Mouse (Mus musculus) spleen, postnatal 14 days (tissue): Measurements from ENCODE around the gene Agtpbp1.

Source experiments
- DNase-seq, 2 experiments: peaks; one replicate each; pipeline ENCODE4 v3.0.0; 2021 to 2022; ENCODE audit warnings: low spot score in 2 of 2

Agtpbp1 gene

DNA sequence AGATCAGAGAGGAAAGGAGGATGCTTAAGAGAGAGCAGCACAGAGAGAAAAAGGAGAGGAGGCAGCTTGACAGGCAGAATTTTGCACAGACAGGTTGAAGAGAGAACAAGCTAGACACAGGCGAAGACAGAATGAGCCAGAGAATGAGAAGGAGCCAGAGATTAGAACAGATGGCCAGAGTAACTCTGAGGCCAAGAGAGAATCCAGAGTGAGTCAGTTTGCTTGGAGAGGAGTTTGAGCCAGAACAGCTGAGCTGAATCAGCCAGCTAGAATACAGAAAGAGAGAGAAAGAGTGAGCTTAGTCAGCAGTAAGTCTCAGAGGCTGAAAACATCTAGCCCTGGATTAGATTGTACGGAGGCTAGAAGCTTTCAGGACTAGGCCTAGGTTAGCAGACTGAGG is 12.5 kb downstream of the Agtpbp1 start:
- DNase-seq, result no peak

DNA sequence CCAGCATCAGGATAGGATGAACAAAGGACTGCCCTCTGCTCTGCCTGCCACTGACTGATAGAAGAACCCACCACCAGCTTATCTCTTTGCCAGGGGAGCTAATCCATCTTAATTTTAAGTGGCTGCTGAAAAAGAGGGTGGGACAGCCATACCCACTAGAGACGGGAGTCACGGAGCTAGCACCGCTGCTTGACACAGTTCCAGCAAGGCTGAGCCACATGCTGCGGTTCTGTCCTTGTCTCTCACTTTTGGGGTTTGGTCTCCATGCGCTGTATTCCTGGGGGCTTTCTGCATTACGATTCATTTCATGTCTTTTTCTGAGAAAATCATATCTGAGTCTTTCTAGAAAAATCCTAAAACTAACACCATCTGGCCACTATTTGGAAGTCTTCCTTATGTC is 13.9 kb downstream of the Agtpbp1 start:
- DNase-seq, result no peak

DNA sequence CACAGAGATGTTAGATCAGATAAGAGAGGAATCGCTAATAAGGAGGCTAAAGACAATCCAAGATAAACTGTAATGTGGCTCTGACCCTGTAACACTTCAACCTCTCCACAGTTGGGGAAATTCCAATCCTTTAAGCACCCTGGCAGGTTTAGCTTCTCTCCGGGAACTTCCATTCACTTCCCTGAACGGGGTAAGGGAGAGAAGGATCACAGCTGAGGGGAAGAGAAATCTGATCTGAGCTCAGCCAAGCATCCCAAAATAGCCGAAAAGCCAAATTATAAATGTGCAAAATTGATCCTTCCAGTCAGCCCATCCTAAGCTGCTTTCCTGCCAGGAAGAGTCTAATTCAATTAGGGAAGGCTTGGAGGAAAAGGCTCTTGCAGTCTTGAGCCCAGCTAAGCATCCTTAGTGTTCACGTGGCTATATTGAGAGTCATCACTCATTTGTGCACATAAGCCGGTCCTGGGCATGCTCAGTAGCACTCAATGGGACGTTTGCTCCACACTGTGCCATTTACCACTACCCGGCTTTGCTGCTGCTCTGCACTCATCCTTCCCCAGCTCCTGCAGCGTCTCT is 19.0 kb downstream of the Agtpbp1 start:
- no peak for DNase-seq

DNA sequence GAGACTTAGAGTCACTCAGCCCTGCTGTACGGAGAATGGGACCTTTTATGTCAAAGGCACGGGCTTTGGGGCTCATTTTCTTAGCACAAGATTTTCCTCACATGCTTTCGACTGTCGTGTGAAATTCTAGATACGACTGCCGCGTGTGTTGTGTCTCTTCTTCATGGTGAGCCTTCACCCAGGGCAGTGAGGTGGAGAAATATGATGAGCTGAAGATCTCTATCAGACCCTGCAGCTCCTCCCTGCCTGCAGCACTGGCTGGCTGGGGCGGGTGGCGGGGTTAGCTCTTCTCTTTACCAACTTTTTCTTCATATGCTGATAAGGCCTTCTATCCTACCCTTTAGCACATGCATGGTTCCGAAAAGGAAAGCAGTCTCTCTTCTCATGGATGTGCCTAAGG is 20.1 kb downstream of the Agtpbp1 start:
- DNase-seq, result no peak

DNA sequence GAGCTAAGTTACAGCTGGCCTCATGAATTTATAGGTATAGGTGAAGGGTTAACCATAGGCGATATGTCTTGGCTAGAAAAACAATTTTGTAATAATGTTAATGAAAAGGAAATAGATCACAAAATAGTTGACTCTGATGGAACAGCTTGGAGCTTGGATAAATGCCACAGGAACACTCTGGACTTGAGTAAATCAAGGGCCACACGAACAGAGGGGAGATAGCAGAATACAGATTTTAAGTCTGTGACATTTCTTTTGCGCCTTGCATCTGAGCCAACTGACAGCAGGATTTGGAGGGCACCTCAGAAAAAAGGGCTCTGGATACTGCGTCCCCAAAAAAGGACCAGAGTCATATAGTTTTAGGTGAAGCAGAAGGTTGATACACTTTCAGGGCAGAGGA is 20.5 kb downstream of the Agtpbp1 start:
- no peak for DNase-seq

DNA sequence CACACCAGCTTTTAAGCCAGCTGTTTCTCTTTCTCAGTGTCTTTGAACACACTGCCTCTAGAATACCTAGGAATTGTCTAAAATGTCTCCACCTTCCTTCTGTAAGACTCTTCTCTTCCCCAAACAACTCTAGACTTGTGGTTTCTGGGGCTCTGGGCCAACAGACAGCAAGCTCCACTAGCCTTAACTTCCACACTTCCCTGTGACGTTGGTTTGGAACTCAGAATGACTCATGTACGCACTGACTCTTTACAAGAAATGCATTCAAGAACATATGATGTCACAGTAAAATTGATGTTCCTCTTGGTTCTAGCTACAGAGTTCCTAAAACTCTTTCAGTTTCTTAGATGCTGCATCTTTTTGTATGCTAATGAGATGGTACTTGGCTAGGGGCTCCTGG is 22.6 kb downstream of the Agtpbp1 start:
- no peak for DNase-seq

DNA sequence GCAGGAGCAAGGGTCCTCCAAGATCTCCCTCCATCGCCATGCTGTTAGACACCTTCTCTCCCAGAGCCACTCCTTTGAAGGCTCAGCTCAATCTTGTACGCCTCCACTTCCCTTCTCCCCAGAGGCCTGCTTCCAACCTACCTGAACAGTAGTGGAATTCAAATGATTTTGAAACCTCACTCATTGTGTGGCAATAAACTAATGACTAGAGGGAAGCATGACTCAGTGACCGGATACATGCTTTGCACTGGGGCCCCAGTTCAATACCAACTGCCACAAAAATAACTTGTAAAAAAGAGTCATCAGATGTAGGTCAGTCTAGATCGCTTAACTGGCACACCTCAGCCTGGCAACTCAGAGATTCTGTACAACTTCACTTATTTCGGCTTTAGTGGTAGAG is 26.3 kb downstream of the Agtpbp1 start:
- no peak for DNase-seq

DNA sequence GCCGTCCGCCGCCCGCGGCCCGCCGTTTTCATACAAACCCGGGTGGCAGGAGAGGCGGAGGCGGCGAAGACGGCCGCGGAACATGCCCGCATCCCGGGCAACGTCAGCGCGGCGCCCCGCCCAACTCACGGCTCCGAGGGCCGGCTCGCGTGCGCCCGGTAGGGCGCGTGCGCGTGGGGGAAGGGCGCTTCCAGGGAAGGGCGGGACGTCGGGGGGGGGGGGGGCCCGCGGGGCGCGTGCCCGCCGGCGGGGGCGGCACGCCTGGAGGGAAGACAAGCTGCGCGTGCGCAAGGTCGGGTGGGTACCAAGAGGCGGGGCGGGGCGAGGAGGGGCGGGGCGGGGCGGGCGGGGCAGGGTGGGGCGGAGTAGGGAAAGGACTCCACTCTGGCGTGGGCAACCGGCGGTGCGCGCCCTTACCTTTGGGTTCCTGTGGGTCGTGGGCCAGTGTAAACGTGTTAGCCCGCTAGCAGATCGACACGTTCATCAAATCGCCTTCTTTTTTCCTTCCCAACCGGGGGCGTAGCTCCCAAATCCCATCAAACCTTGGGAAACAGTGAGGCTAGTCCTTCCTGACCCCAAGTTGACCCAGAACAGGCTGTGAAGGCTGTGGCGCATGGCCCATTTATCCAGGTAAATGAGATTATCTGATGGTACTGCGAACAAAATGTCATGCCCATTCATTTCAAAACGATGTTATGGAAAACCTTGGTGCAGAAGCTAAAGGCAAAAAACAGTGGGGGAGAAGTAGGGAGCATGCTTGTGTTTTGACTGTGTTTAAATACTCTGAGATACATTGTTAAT is 27.6 kb downstream of the Agtpbp1 start:
- peak; percentile 72 to 77 for DNase-seq

DNA sequence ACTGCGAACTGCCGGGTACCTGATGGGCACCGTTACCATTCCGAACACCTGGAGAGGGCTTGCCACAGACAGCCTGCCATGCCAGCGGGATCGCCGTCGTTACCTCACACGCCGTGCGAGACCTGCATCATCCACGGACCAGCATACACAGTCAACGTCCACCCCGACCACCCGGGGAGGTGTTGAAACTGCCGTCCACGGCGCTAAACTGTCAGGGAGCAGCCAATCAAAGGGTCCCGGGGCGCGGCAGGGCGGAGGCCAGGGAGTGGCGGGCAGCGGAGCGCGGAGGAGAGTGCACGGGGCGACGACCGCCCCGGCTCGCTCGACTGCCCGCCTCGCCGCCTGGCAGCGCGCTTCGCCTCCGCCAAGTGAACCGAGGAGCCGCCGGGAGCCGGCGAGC is 28.4 kb downstream of the Agtpbp1 start:
- peak; percentile 56 to 63 for DNase-seq

DNA sequence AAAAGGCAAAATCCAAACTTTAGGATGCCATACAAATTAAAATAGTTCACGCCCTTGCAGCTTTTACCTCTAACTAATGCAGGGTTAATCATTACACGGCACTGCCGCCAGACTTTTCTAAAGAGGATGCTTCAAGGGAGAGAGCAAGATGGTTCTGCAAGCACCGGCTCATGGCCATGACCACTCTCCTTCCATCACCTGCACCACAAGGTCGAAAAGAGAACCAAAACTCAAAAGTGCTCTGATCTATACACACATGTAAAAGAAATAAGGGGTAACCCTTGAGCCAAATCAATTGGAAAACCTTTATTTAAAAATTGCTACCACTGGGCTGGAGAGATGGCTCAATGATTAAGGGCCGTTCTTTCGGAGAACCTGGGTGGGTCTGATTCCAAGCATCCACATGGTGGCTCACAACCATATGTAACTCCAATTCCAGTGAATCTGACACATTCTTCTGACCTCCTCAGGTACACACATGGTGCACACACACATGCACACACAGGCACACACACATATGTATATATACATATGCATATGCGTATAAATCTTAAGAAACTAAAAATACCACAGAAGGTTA is 29.3 kb downstream of the Agtpbp1 start:
- no peak for DNase-seq

DNA sequence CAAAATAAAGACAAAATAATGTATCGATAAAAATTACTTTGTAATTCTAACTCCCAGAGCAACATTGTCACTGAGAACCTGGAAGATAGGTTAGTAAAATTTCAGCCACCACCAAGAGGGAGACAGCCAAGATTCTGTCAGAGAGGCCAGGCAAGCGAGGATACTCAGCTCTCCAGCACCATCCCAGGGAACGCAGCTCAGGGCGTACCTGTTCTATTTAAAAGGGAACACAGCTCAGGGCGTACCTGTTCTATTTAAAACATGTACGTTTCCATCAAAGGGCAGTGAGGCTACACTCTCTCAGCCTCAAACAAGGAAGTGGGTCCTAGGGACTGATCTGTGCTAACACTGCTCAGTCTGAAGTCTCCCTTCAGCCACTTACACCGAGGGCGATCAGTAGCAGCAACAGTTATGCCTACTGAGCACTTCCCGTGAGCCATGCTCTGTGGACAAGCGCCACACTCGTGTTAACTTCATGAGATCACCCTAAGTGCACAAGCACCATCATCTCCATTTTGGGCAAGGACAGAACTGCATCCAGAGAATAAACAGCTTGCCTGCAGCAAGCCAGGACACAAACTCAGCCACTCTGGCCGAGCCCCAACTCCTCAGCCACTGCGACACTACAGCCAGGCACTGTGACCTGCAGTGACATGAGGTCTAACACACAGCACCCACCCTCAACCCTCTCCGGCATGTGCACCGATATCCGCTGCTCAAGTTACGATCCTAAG is 30.1 kb downstream of the Agtpbp1 start:
- DNase-seq, result no peak

DNA sequence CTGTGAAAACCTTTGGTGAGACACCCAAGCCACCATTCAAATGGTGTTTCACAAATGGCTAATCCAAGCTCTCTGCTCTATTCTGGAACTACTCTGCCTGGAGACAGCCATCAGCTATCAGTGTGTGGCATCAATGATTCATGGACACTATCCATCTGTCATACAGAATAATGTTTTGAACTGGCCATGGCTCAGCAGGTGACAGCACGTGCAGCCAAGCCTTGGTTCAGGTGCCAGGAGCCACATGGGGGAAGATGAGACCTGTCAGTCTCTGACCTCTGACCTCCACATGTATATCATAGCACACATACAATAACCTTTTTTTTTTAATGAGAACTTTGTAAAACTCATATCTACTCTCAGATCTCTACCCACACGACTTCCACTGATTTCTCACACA is 32.3 kb downstream of the Agtpbp1 start:
- no peak for DNase-seq

DNA sequence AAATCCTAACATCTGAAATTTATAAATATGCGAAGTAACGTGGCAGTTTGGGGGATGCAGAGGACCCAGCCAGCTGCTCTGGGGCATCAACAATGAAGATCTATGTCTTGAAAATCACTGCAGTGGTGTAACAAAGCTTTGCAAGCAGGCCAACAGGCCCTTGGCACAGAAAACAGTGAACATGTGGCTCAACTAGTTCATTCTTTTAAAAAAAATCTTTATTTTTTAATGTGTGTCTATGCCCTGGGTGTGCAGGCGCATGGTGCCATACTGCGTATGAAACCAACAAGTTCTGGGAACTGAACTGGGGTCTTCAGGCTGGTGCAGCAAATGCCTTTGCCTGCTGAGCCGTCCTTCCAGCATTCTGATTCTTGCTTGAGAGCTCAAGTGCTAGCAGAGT is 32.7 kb downstream of the Agtpbp1 start:
- DNase-seq, result no peak

DNA sequence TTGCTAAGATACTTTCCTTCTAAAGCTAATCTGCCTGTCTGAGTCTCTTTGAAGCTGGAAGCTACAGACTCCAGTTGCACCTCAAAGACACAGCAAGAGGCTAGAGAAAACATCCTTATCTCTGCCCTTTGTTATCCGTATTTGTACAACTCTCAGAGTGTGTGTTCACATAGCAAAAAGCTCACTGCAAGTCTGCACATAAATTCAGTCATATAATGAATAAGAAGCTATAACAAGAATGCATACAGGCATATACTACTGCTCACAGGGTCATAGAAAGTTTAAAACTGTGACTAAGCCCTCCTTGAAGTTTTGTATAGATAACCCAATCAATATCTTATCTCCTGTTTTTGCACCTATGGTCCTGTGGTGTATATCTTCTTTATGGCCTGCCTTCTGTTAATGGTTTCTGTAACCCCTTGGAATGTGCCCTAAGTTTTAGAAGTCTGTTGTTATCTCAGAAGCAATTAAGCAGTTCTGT is 35.7 kb downstream of the Agtpbp1 start:
- no peak for DNase-seq

DNA sequence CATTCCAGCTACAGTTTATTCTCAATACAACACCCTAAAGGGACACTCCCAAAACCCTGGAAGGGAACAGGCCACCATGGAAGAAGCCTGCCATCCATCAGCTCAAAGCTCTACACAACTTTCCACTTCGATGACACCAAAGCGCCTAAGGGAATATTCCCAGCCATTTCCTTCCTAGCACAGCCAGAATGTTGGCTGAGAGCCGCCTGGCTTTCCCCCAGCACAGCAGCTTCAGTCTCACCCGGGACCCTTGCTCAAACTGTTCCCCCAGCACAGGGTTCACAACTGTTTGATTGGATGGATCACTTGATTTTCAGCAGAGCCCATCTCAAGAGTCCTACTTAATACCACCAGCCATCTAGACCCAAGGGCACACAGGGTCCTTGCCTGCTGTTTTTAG is 37.3 kb downstream of the Agtpbp1 start:
- no peak for DNase-seq

DNA sequence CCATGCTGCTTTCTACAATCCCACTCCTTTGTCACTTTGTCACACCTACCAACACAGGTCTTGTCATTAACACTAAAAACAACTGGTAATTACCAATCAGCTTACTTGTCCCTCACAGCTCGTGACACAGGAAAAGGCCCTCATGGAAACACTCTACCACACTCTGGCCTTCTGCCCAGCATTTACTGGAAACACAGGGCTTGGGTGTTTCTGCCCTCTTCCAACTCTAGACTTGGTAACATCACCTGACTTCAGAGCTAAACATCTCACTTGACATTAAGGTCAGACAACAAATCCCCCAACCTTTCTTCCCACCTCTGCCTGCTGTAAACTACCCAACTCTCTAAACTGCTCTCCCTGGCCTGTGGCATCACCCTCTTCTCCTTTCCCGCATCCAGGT is 37.9 kb downstream of the Agtpbp1 start:
- DNase-seq, result no peak

DNA sequence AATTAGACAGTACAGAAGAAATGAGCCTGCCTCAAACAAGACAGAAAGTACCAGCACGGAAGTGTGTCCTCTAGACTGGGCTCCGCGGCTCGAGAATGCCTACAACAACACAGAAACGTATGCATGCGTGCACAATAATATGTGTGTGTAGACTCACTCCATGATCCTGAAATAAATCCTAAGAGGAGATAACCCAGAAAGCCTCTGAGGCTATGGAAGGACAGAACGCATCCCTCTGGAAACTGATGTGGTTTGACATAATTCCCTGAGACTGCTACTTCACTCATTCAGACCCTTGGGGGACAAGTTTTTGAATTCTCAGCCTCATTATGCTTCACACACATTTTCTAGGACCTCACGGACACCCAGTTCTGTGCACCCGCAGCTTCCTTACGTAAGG is 42.6 kb downstream of the Agtpbp1 start:
- DNase-seq, result no peak

DNA sequence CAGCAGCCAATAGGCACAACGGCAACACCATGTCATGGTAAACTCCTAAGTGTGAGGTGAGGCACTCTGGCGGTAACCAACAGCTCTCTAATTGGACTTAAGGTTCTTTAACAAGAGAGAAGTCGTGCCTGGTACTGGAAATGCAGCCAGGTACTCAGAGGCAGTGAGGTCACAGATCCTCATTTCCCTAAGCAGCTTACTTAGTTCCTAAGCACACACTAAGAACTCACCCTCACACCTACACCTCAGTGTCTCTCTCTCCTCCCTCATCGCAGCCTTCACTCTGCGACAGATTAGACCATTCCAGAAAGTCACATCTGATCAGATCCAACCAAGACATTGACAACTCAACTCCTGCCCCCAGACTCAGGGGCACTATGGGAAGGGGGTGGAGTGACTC is 45.0 kb downstream of the Agtpbp1 start:
- DNase-seq, result no peak

DNA sequence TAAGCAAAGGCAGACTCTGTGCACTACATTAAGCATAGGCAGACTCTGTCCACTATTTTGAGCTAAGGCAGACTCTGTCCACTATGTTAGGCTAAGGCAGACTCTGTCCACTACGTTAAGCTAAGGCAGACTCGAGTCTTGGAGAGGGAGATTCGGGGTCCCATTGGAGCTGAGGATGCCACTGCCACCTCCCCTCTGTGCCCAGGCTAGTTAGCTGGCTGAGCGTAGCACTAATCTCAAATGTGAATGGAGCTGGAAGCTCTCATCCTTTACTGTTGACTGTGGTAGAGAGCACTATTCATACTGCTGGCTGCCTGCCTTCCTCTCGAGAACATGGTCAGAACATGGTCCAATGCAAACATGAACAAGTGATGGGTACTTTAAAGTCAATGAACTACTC is 46.4 kb downstream of the Agtpbp1 start:
- DNase-seq, result no peak

DNA sequence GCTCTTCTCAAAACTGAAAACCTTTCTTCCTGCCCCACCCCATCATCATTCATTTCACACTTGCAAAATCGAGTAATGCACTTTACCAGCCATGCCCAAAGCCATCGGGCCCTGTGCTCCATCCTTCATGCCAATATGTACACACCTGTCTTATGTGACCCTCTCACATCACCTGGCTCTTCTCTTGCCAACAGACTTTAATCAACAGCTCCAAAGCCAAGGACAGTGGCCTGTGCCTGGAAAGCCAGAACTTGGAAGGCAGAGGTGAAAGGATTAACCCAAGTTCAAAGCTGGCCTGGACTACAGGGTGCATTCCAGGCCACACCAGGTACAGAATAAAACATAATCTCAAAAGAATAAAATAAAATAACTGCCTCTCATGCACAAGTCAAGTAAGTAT is 48.4 kb downstream of the Agtpbp1 start:
- DNase-seq, result no peak

DNA sequence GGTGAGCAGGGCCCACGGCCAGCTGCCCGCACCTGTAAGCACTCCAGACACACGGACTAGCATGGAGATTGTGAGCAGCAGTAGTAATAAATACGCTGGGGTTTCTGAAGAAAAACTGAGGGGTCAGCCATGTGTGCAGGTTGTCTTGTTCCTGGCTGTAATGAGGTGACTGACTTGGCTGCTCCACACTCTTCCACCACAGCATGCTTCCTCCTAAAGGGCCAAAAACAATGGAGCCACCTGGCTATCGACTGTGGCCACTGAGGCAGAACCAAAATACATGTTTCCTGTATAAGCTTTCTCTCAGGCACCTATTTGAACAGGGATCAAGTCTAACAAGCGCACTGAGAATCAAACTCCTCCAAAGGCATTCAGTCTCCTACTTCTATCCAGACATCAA is 49.3 kb downstream of the Agtpbp1 start:
- DNase-seq, result no peak

DNA sequence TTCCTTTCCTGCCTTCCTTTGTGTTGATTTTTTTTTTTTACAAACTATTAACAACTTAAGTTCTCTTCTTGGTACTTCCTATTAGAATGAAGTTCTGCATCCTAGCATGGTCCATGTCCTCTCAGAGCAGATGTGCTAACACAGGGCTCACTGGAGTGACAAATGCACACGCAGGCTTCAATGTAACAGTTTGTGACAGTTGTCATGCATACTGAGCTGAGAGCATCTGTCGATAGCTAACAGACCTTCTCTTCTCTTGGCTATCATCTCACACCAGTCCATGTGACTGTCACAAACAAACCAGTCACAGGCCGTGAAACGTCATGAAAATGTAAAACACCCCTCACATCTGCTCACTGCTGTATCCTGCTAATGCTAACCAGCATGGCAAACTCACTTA is 50.7 kb downstream of the Agtpbp1 start:
- DNase-seq, result no peak

DNA sequence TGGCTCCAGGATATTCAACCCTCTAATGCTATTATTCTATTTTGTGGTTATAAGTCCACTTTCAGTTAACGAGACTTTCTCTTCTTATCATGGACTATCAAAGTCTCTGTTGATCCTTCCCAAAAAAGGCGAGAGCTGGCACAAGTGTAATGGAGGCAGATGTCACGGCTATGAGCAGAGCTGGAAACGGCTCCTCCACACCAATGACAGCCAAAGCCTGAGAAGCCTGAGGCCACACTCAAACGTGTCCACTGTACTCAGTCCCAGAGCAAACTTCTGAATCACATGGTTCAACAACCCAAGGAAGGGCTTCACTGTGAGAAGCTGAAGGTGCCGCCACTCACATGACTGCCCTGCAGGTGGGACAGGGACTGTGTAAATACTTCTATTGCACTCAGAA is 51.7 kb downstream of the Agtpbp1 start:
- DNase-seq, result no peak
